In the genomic region with DNA sequence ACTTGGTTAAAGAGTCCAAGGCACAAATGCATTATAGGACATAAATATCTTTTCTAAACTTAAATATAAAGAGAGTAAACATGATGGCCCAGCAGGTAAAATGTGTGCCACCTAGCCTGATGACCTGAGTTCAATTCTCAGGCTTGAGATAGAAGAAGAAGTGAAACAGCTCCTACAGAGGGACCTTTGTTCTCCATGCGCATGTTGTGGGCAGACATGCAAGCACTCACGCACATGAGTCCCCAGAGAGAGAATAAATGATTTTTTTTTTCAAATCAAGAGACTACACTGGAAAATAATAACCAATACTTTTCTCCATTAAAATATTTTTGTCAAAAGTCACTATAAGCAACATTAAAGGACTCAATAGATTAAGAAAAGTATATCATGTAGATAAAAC, we compare ENCODE assay signal across 16 mouse cellular contexts.
"Had no signal": no experiment of that assay in that cellular context is flagged by ENCODE, and none has a peak within 500 bp of the region (broad histone marks: within the 10 kb centered on the region; RNA-seq: fewer than 3 reads in every experiment).

No protein-coding gene starts in this region.

- H3K27ac ChIP-seq: neural tube, embryonic 12.5 days; neural tube, embryonic 13.5 days; stomach, embryonic 15.5 days; stomach, postnatal 0 days had no signal

- H3K36me3 ChIP-seq: neural tube, embryonic 12.5 days; neural tube, embryonic 13.5 days; stomach, embryonic 15.5 days had no signal

- H3K9me3 ChIP-seq: neural tube, embryonic 12.5 days; neural tube, embryonic 13.5 days; stomach, embryonic 15.5 days had no signal

- H3K4me2 ChIP-seq: neural tube, embryonic 12.5 days; neural tube, embryonic 13.5 days; stomach, embryonic 15.5 days had no signal

- H3K27me3 ChIP-seq: neural tube, embryonic 12.5 days; neural tube, embryonic 13.5 days; stomach, embryonic 15.5 days had no signal

- H3K9ac ChIP-seq: neural tube, embryonic 12.5 days; neural tube, embryonic 13.5 days; stomach, embryonic 15.5 days had no signal

- H3K4me3 ChIP-seq: neural tube, embryonic 12.5 days; neural tube, embryonic 13.5 days; stomach, embryonic 15.5 days had no signal

- H3K4me1 ChIP-seq: neural tube, embryonic 12.5 days; stomach, embryonic 15.5 days had no signal

- DNase-seq: retina, postnatal 1 day; right cerebral cortex, adult 18-20 months; right cerebral cortex, postnatal 14 days; right cerebral cortex, postnatal 25 days; right cerebral cortex, postnatal 4 days; spleen, adult 18-20 months; thymus, adult 18-20 months; thymus, adult 2 months; thymus, postnatal 14 days; thymus, postnatal 25 days; thymus, postnatal 36 days; thymus, postnatal 4 days had no signal
